Mouse (Mus musculus) heart, embryonic 12.5 days (tissue): ENCODE measurements around the gene Plscr3. TPM values are rescaled to one million over a fixed set of nuclear protein-coding genes. Genes with fewer than 3 reads are reported as not detected.

Experiments
- ATAC-seq: fragments of 200-750 bp; cut with Nextera tagmentation; 2 replicates; pipeline ENCODE4 v1.8.0; 2017; ENCODE audit warnings: moderate TSS enrichment, moderate library complexity; ENCODE audit not compliant: insufficient number of reproducible peaks, low FRiP score
- H3K27ac ChIP-seq: fragments of 300-500 bp; sonication (generic); 2 replicates; pipeline ENCODE4 v1.5.1; 2016; ENCODE audit warnings: mild to moderate bottlenecking, moderate library complexity; ENCODE audit not compliant: poor library complexity, severe bottlenecking
- H3K27me3 ChIP-seq: fragments of 300-500 bp; sonication (generic); replicated peaks from 2 replicates; pipeline ENCODE4 v1.6.1; 2016; ENCODE audit warnings: mild to moderate bottlenecking, moderate library complexity
- H3K36me3 ChIP-seq: fragments of 300-500 bp; sonication (generic); 2 replicates; pipeline ENCODE4 v1.6.1; 2016; ENCODE audit warnings: mild to moderate bottlenecking, moderate library complexity
- H3K4me1 ChIP-seq: fragments of 300-500 bp; sonication (generic); replicated peaks from 2 replicates; pipeline ENCODE4 v1.6.1; 2016; ENCODE audit warnings: mild to moderate bottlenecking
- H3K4me2 ChIP-seq: fragments of 300-500 bp; sonication (generic); 2 replicates; pipeline ENCODE4 v1.6.1; 2016; ENCODE audit warnings: mild to moderate bottlenecking, moderate library complexity
- H3K4me3 ChIP-seq: fragments of 300-500 bp; sonication (generic); 2 replicates; pipeline ENCODE4 v1.5.1; 2016; ENCODE audit warnings: mild to moderate bottlenecking
- H3K9ac ChIP-seq: fragments of 300-500 bp; sonication (generic); 2 replicates; pipeline ENCODE4 v1.6.1; 2016; ENCODE audit warnings: mild to moderate bottlenecking, moderate library complexity
- H3K9me3 ChIP-seq: fragments of 300-500 bp; sonication (generic); replicated peaks from 2 replicates; pipeline ENCODE4 v1.6.1; 2016; ENCODE audit warnings: mild to moderate bottlenecking, moderate library complexity
- WGBS: fragments of 180-500 bp; shearing (Covaris S2); methylation state at CpG from one replicate; pipeline ENCODE4 v1.1.7; 2016; 5-methylcytosine and 5-hydroxymethylcytosine counted together
- polyA plus RNA-seq: library from polyadenylated mRNA; unstranded; fragments of >200 nt; fragmentation: Nextera tagmentation; extraction: Ambion mirVana; gene quantifications from 2 replicates; pipeline ENCODE4 v1.2.1, GENCODE M21; 2016

Gene Plscr3
- polyA plus RNA-seq, 1 experiment from 2014 or later, result 82.3 TPM

- peaks cover 36% of the 10 kb centered on the region for H3K4me1 ChIP-seq
- peak overlapping the region; percentile 92 for H3K4me2 ChIP-seq
- H3K9me3 ChIP-seq, result no peaks in the 10 kb centered on the region
- H3K27ac ChIP-seq, result no peak overlapping the region
- peaks cover 50% of the 10 kb centered on the region for H3K27me3 ChIP-seq
- H3K36me3 ChIP-seq, result no peaks in the 10 kb centered on the region
- WGBS, result 41% methylated on average over 8 of the region's 8 CpGs
- peak overlapping the region; percentile 76 for H3K9ac ChIP-seq
- ATAC-seq, result no peak
- H3K4me3 ChIP-seq, result peak overlapping the region; percentile 47
Observed at GRCm38 (mm10) chr11:69833554-69833953, 12.6 kb upstream of the Plscr3 start.

GRCm38 (mm10) chr11:69834001-69834549, 12.1 kb upstream of the Plscr3 start:
- peak overlapping the region; percentile 76 for H3K9ac ChIP-seq
- 5% methylated on average over 37 of the region's 48 CpGs for WGBS
- no peak for ATAC-seq
- H3K4me2 ChIP-seq, result peak overlapping the region; percentile 92
- no peaks in the 10 kb centered on the region for H3K9me3 ChIP-seq
- peaks cover 50% of the 10 kb centered on the region for H3K27me3 ChIP-seq
- H3K27ac ChIP-seq, result no peak overlapping the region
- no peaks in the 10 kb centered on the region for H3K36me3 ChIP-seq
- peak overlapping the region; percentile 47 for H3K4me3 ChIP-seq
- H3K4me1 ChIP-seq, result peaks cover 39% of the 10 kb centered on the region

GRCm38 (mm10) chr11:69835326-69835965, 10.7 kb upstream of the Plscr3 start:
- 15% methylated on average over 9 of the region's 9 CpGs for WGBS
- H3K4me2 ChIP-seq, result peak overlapping the region; percentile 92
- no peaks in the 10 kb centered on the region for H3K9me3 ChIP-seq
- ATAC-seq, result no peak
- H3K27ac ChIP-seq, result no peak overlapping the region
- H3K4me3 ChIP-seq, result 0 out of 2 replicates have a peak overlapping the region, but pooled peaks have one; percentile 47
- H3K9ac ChIP-seq, result no peak overlapping the region
- H3K27me3 ChIP-seq, result peaks cover 50% of the 10 kb centered on the region
- H3K4me1 ChIP-seq, result peaks cover 45% of the 10 kb centered on the region
- H3K36me3 ChIP-seq, result no peaks in the 10 kb centered on the region

- no peak overlapping the region for H3K9ac ChIP-seq
- H3K27ac ChIP-seq, result no peak overlapping the region
- H3K9me3 ChIP-seq, result no peaks in the 10 kb centered on the region
- H3K27me3 ChIP-seq, result peaks cover 50% of the 10 kb centered on the region
- H3K4me2 ChIP-seq, result peak overlapping the region; percentile 92
- 4% methylated on average over 4 of the region's 4 CpGs for WGBS
- H3K4me1 ChIP-seq, result peaks cover 45% of the 10 kb centered on the region
- H3K4me3 ChIP-seq, result no peak overlapping the region
- no peaks in the 10 kb centered on the region for H3K36me3 ChIP-seq
- ATAC-seq, result no peak
Observed at GRCm38 (mm10) chr11:69835966-69836335, 10.2 kb upstream of the Plscr3 start.

- 1% methylated on average over 41 of the region's 52 CpGs for WGBS
- peaks cover 48% of the 10 kb centered on the region for H3K27me3 ChIP-seq
- 0 out of 2 replicates have a peak overlapping the region, but pooled peaks have one; percentile 41 for H3K27ac ChIP-seq
- no peak for ATAC-seq
- H3K36me3 ChIP-seq, result no peaks in the 10 kb centered on the region
- H3K4me1 ChIP-seq, result peaks cover 45% of the 10 kb centered on the region
- H3K4me3 ChIP-seq, result peak overlapping the region; percentile 63
- H3K9me3 ChIP-seq, result no peaks in the 10 kb centered on the region
- peak overlapping the region; percentile 92 for H3K4me2 ChIP-seq
- H3K9ac ChIP-seq, result peak overlapping the region; percentile 78
Observed at GRCm38 (mm10) chr11:69836703-69837576, 9.2 kb upstream of the Plscr3 start.

GRCm38 (mm10) chr11:69837604-69837951, 8.6 kb upstream of the Plscr3 start, which contains the start of gene Nlgn2:
Nlgn2 (minus strand) TSS chr11:69837784.
- H3K36me3 ChIP-seq, result no peaks in the 10 kb centered on the region
- peak within 1 kb of the TSS; percentile 92 for H3K4me2 ChIP-seq
- peak within 1 kb of the TSS; percentile 78 for H3K9ac ChIP-seq
- H3K9me3 ChIP-seq, result no peaks in the 10 kb centered on the region
- H3K27me3 ChIP-seq, result peaks cover 42% of the 10 kb centered on the region
- peak within 1 kb of the TSS; percentile 63 for H3K4me3 ChIP-seq
- whole genome bisulfite sequencing, result under 1% methylated on average over 31 of the region's 32 CpGs
- peak within 1 kb of the TSS; percentile 73 for H3K27ac ChIP-seq
- peak; percentile 76 for ATAC-seq
- peaks cover 45% of the 10 kb centered on the region for H3K4me1 ChIP-seq

GRCm38 (mm10) chr11:69837952-69838713, 8.0 kb upstream of the Plscr3 start, which contains the start of gene Tmem256:
Tmem256 (plus strand) TSS chr11:69838514.
- no peaks in the 10 kb centered on the region for H3K9me3 ChIP-seq
- H3K9ac ChIP-seq, result peak within 1 kb of the TSS; percentile 78
- H3K4me3 ChIP-seq, result peak within 1 kb of the TSS; percentile 63
- peaks cover 36% of the 10 kb centered on the region for H3K27me3 ChIP-seq
- ATAC-seq, result peak; percentile 92
- H3K36me3 ChIP-seq, result no peaks in the 10 kb centered on the region
- H3K4me2 ChIP-seq, result peak within 1 kb of the TSS; percentile 92
- peak within 1 kb of the TSS; percentile 73 for H3K27ac ChIP-seq
- H3K4me1 ChIP-seq, result peaks cover 45% of the 10 kb centered on the region
- WGBS, result under 1% methylated on average over 34 of the region's 34 CpGs

- H3K36me3 ChIP-seq, result no peaks in the 10 kb centered on the region
- WGBS, result 1% methylated on average over 7 of the region's 7 CpGs
Observed at GRCm38 (mm10) chr11:69838714-69839104, 7.5 kb upstream of the Plscr3 start.

GRCm38 (mm10) chr11:69846738-69847688, 837 bp downstream of the Plscr3 start:
- Histone ChIP-seq H3K36me3 (peaks cover 44% of the 10 kb centered on the region), H3K27ac (peak overlapping the region; percentile 93), H3K4me3 (peak overlapping the region; percentile 76), H3K9me3 (no peaks in the 10 kb centered on the region), H3K4me2 (peak overlapping the region; percentile 81), H3K27me3 (no peaks in the 10 kb centered on the region), H3K4me1 (peaks cover 28% of the 10 kb centered on the region), H3K9ac (peak overlapping the region; percentile 88)
- 14% methylated on average over 37 of the region's 37 CpGs for WGBS
- peak; percentile 53 for ATAC-seq

More at GRCm38 (mm10) chr11:69838714-69839104, 7.5 kb upstream of the Plscr3 start:
- H3K4me1 ChIP-seq, result peaks cover 43% of the 10 kb centered on the region
- H3K27me3 ChIP-seq, result peaks cover 30% of the 10 kb centered on the region
- peak overlapping the region; percentile 63 for H3K4me3 ChIP-seq
- H3K27ac ChIP-seq, result peak overlapping the region; percentile 73
- peak overlapping the region; percentile 92 for H3K4me2 ChIP-seq
- ATAC-seq, result no peak
- peak overlapping the region; percentile 75 for H3K9ac ChIP-seq
- H3K9me3 ChIP-seq, result no peaks in the 10 kb centered on the region

- ATAC-seq, result no peak
- Histone ChIP-seq H3K27me3 (no peaks in the 10 kb centered on the region), H3K9me3 (no peaks in the 10 kb centered on the region), H3K4me3 (peak overlapping the region; percentile 76), H3K4me2 (peak overlapping the region; percentile 81), H3K36me3 (peaks cover 49% of the 10 kb centered on the region), H3K4me1 (peaks cover 32% of the 10 kb centered on the region), H3K27ac (no peak overlapping the region), H3K9ac (no peak overlapping the region)
- WGBS, result 94% methylated on average over 6 of the region's 6 CpGs
Observed at GRCm38 (mm10) chr11:69848021-69848420, 1.8 kb downstream of the Plscr3 start.
